Mouse (Mus musculus) erythroblast, embryonic 14.5 days (primary cell): ENCODE results near the gene D330020A13Rik.

Experiments
- GATA1 ChIP-seq: IDR thresholded peaks from 2 replicates; pipeline ENCODE4 v1.6.1; 2012; ENCODE audit warnings: low read length, inconsistent platforms, mixed read lengths
- TAL1 ChIP-seq: IDR thresholded peaks from 3 replicates; pipeline ENCODE4 v1.6.1; 2012; ENCODE audit warnings: low read length, inconsistent platforms, mixed read lengths

DNA sequence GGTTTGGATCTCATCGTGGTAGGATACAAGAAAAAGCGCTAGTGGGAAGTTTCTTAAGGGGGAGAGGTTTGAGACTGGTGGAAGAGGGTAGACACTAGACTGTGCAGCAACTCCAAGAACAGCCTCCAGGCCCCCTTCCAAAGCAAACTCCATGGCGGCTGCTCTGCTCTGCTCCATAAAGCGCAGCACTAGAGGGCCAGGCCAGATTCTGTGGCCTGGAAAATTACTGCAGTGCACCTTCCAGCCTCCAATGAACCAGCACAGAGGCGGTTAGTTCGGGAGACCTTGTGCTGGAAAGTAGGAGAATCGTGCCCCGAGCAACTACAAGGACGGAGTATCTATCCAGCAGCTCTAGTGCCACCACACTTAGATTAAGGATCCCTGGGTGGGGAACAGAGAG is 6.9 kb upstream of the D330020A13Rik start:
- TF ChIP-seq TAL1 (no peak), GATA1 (no peak)
